Mouse (Mus musculus): ENCODE data around the gene Acot13. TPM values are rescaled to one million over a fixed set of nuclear protein-coding genes. Genes with fewer than 3 reads are reported as not detected.

The Acot13 gene
- 43.0 TPM for polyA plus RNA-seq (2017; shearing (Covaris generic))

GRCm38 (mm10) chr13:24831353-24832130 is at the start of gene Acot13, which contains the start of gene Tdp2:
Gene Acot13, minus strand, starts transcription at chr13:24831540.
Gene Tdp2, plus strand, starts transcription at chr13:24831679.

GRCm38 (mm10) chr13:24844983-24845955 is 13.9 kb upstream of the Acot13 start, which contains the start of gene D130043K22Rik:
Gene D130043K22Rik, plus strand, starts transcription at chr13:24845135.

DNA sequence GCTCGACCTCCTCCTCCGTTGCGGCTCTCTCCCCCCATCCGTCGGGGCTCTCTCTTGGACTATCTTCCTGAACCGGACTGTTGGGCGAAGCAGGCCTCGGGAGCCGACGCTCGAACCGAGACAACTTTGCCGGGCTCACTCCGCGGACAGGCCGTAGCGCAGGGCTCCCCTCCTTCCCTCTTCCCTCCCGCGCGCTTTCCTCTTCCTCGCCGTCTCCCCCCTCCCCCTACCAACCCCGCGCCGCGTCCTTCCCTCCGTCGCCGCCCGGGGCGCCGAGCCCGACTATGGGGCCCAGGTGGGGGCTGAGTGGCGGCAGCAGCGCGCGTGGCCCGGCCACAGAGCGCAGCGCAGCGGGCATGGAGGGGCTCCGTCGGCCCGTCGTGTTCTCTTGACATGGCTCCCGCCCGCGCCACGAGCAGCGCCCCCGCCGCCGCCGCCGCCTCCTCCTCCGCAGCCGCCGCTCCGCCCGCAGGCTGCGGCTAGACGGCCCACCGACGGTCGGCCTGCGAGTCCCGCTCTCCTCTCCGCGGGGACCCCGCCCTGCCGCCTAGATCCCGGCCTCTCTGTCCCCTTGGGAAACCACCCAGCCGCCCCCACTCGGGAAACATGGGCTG is 29.9 kb downstream of the Acot13 start, which contains the start of gene BC005537:
BC005537 (plus strand) TSS at position 350 of the 614 bp plus-strand sequence.

Other genes starting within 250 kb of the Acot13 start
- 345 TPM for gene Ripor2, start 249.4 kb downstream of the Acot13 start, polyA plus RNA-seq (2017; shearing (Covaris generic))
- gene Armh2, start 90.3 kb downstream of the Acot13 start, polyA plus RNA-seq (2017; shearing (Covaris generic)): not detected
- 12.1 TPM for gene Gmnn, start 69.6 kb downstream of the Acot13 start, polyA plus RNA-seq (2017; shearing (Covaris generic))
- 28.1 TPM for gene BC005537, start 29.9 kb downstream of the Acot13 start, polyA plus RNA-seq (2017; shearing (Covaris generic))
- 86.8 TPM for gene Tdp2, start 139 bp upstream of the Acot13 start, polyA plus RNA-seq (2017; shearing (Covaris generic))
- gene D130043K22Rik, start 13.6 kb upstream of the Acot13 start, polyA plus RNA-seq (2017; shearing (Covaris generic)): 0.27 TPM
- 0.95 TPM for gene Aldh5a1, start 106.1 kb upstream of the Acot13 start, polyA plus RNA-seq (2017; shearing (Covaris generic))
- gene Gpld1, start 111.6 kb upstream of the Acot13 start, polyA plus RNA-seq (2017; shearing (Covaris generic)): 0.44 TPM
- gene Mrs2, start 188.8 kb upstream of the Acot13 start, polyA plus RNA-seq (2017; shearing (Covaris generic)): 33.7 TPM
- not detected for gene Dcdc2a, start 224.5 kb upstream of the Acot13 start, polyA plus RNA-seq (2017; shearing (Covaris generic))

Measured in effector memory CD4-positive, alpha-beta T cell, adult 5 months (primary cell).